Mouse (Mus musculus): ENCODE data around the gene Lrrc42. TPM values are rescaled to one million over a fixed set of nuclear protein-coding genes. Genes with fewer than 3 reads are reported as not detected.
A peak's percentile ranks its signal among the peaks of the same experiment; 100 is the strongest.

The Lrrc42 gene
- polyA plus RNA-seq, 1 experiment = not detected

DNA sequence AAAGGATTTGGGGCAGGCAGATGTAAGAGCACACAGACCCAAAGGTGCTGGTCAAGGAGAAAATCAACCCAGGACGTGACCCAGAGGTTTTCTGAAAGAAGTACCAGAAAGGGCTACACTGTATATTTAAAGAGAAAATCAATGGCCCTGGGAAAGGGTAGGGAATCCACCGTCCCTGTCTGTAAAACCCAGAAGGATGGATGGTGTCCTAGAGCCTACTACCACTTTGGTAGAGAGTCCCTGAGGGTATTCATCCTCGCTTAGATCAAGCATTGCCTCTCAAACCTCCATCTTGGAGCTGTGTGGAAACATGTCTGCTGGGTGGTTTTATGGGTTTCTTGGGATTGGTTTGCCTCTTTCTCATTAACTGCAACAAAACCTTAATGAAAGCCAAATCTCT, 1.1 kb upstream of the Lrrc42 start:
- WGBS = 14% methylated on average over 3 of the region's 3 CpGs

DNA sequence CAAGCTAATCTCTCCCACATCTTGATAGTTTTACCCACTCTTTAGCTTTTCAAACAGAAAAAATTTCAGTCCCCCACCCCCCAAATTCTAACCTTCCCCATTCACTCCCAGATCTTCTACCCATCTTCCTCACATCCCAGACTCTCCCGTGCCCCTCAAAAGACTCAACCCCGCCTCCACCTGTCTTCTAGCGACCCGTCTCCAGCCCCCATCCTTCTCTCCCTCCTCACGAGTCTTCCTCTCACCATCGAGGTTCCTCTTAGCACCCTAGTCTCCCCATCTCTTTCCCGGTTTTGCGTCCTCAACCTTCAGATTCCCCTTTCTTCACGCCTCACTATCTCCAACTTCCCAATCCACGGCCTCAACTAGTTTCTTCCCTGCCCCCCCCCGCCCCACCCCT, 810 bp downstream of the Lrrc42 start:
- Histone ChIP-seq H3K4me1 (ENCODE audit: control insufficient read depth, insufficient read depth, low read length) (peaks cover 11% of the 10 kb centered on the region), H3K4me3 (ENCODE audit: insufficient read depth, low read depth, low read length) (peak overlapping the region; percentile 98), H3K27ac (ENCODE audit: insufficient read depth, low read depth, low read length) (no peak overlapping the region)
- TF ChIP-seq CTCF (IDR thresholded peaks at IDR 0.05; ENCODE audit: insufficient read depth, low read depth, low read length) (no peak), POLR2A (IDR thresholded peaks at IDR 0.05; ENCODE audit: insufficient read depth, low read depth, low read length) (no peak)
- WGBS = 2% methylated on average over 11 of the region's 11 CpGs

More for the DNA sequence above, 1.1 kb upstream of the Lrrc42 start:
- TF ChIP-seq CTCF (IDR thresholded peaks at IDR 0.05; ENCODE audit: insufficient read depth, low read depth, low read length) (no peak), POLR2A (IDR thresholded peaks at IDR 0.05; ENCODE audit: insufficient read depth, low read depth, low read length) (no peak)
- Histone ChIP-seq H3K4me1 (ENCODE audit: control insufficient read depth, insufficient read depth, low read length) (peaks cover 7% of the 10 kb centered on the region), H3K4me3 (ENCODE audit: insufficient read depth, low read depth, low read length) (peak overlapping the region; percentile 98), H3K27ac (ENCODE audit: insufficient read depth, low read depth, low read length) (peak overlapping the region; percentile 73; the same call in 1 of the 2 replicates)

DNA sequence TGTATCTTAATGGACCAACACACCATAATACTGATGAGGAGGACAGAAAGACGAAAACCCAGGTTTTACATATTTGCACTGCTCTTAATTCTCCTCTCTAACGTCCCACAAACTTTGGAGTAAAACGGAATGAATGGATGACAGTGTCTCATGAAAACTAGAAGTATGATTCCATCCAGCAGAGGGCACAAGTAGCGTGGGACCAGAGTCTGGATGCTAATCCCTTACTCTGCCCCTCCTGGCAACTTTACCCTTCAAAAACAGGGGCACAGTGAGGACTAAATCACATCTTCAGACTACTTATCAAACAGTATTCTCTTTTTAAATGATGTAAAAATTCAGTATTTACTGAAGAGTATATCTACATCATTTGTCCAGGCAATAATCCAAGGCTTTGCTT, 2.8 kb downstream of the Lrrc42 start:
- H3K27ac ChIP-seq (ENCODE audit: insufficient read depth, low read depth, low read length) = no peak overlapping the region
- WGBS = 19% methylated on average over 4 of the region's 4 CpGs
- H3K4me1 ChIP-seq (ENCODE audit: control insufficient read depth, insufficient read depth, low read length) = peaks cover 16% of the 10 kb centered on the region
- H3K4me3 ChIP-seq (ENCODE audit: insufficient read depth, low read depth, low read length) = no peak overlapping the region
- no peak for TF ChIP-seq POLR2A (IDR thresholded peaks at IDR 0.05; ENCODE audit: insufficient read depth, low read depth, low read length)
- TF ChIP-seq CTCF (IDR thresholded peaks at IDR 0.05; ENCODE audit: insufficient read depth, low read depth, low read length) = no peak

DNA sequence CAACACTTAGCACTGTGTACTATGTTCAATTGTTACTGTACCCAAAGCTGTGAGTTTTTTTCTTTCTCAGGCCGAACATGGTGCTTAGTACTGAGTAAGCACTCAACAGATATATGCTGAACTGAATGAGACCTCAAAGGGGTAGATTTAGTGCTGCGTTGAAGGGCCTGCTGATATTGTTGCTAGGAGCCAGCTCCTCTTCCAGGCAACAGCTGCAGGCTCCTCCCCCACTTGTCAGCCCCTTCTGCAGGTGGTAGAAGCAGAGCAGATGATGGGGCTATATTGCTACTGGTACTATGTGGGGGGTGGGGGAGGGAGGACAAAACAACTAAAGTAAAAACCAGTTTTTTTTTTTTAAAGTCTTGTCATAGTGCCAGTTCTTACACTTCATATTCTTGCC, 3.9 kb downstream of the Lrrc42 start:
- WGBS = 30% methylated on average over 2 of the region's 2 CpGs
- Histone ChIP-seq H3K4me1 (ENCODE audit: control insufficient read depth, insufficient read depth, low read length) (peaks cover 16% of the 10 kb centered on the region), H3K27ac (ENCODE audit: insufficient read depth, low read depth, low read length) (peak overlapping the region; percentile 50), H3K4me3 (ENCODE audit: insufficient read depth, low read depth, low read length) (no peak overlapping the region)
- no peak for TF ChIP-seq POLR2A (IDR thresholded peaks at IDR 0.05; ENCODE audit: insufficient read depth, low read depth, low read length)
- no peak for TF ChIP-seq CTCF (IDR thresholded peaks at IDR 0.05; ENCODE audit: insufficient read depth, low read depth, low read length)

DNA sequence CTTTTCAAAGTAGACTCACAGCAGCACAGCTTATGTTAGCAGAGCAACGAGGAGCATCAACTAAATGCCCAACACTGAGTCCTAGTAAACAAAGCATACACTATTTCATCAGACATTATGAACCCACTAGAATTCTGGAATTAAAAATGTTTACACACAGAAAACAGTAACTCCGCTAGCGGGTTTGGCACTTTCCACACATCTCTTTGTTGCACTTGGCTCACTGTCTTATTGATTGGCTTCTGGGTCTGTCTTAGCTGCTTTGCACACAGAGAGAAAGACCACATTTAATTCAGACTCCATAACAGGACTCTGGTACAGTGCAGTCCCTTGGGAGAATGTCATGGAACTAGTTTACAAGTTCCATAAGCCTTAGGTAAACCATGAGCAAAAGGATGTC, 5.3 kb downstream of the Lrrc42 start:
- TF ChIP-seq POLR2A (IDR thresholded peaks at IDR 0.05; ENCODE audit: insufficient read depth, low read depth, low read length) (no peak), CTCF (IDR thresholded peaks at IDR 0.05; ENCODE audit: insufficient read depth, low read depth, low read length) (no peak)
- Histone ChIP-seq H3K4me1 (ENCODE audit: control insufficient read depth, insufficient read depth, low read length) (peaks cover 16% of the 10 kb centered on the region), H3K27ac (ENCODE audit: insufficient read depth, low read depth, low read length) (no peak overlapping the region), H3K4me3 (ENCODE audit: insufficient read depth, low read depth, low read length) (no peak overlapping the region)
- WGBS = 63% methylated on average over 3 of the region's 3 CpGs

DNA sequence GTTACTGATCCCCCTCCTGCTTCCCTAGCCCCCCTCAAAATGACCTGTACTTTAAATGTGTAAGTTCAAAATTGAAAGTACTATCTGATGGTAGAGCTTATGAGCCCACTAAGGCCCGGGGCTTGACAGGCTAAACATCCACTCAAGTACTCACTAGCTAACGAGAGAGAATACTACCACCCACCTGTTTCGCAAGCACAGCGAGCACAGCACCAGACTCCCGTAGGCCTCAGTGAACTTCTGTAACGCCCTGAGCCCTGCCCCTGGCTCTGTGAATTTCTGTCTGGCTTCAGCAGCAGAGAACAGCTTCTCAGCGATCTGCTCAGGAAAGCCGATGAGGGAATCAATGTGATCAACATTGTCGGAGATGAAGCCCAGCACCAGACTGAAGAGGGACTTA, 6.2 kb downstream of the Lrrc42 start:
- Histone ChIP-seq H3K27ac (ENCODE audit: insufficient read depth, low read depth, low read length) (no peak overlapping the region), H3K4me3 (ENCODE audit: insufficient read depth, low read depth, low read length) (no peak overlapping the region), H3K4me1 (ENCODE audit: control insufficient read depth, insufficient read depth, low read length) (peaks cover 13% of the 10 kb centered on the region)
- no peak for TF ChIP-seq POLR2A (IDR thresholded peaks at IDR 0.05; ENCODE audit: insufficient read depth, low read depth, low read length)
- TF ChIP-seq CTCF (IDR thresholded peaks at IDR 0.05; ENCODE audit: insufficient read depth, low read depth, low read length) = no peak
- WGBS = 60% methylated on average over 9 of the region's 9 CpGs

DNA sequence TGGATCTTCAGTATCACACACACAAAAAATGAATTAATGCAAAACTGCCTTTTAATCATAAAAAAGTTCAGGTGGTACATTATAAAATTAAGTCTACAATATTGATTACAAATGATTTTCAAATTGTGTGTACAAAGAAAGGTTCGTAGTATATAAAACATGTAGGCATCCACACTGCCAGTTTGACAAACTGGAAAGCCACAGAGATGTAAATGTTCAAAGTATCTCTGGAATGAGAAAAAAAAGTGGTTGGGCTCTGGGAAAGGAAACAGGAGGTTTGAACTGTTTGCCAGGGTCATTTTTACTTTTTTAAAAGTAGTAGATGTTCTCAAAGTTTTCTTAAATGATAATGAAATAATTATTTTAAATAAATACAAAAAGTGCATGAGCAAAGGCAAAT, 7.3 kb downstream of the Lrrc42 start:
- H3K4me1 ChIP-seq (ENCODE audit: control insufficient read depth, insufficient read depth, low read length) = peaks cover 11% of the 10 kb centered on the region
- H3K27ac ChIP-seq (ENCODE audit: insufficient read depth, low read depth, low read length) = no peak overlapping the region
- H3K4me3 ChIP-seq (ENCODE audit: insufficient read depth, low read depth, low read length) = no peak overlapping the region
- TF ChIP-seq CTCF (IDR thresholded peaks at IDR 0.05; ENCODE audit: insufficient read depth, low read depth, low read length) (no peak), POLR2A (IDR thresholded peaks at IDR 0.05; ENCODE audit: insufficient read depth, low read depth, low read length) (no peak)
- WGBS = 76% methylated on average over 1 of the region's 1 CpGs

DNA sequence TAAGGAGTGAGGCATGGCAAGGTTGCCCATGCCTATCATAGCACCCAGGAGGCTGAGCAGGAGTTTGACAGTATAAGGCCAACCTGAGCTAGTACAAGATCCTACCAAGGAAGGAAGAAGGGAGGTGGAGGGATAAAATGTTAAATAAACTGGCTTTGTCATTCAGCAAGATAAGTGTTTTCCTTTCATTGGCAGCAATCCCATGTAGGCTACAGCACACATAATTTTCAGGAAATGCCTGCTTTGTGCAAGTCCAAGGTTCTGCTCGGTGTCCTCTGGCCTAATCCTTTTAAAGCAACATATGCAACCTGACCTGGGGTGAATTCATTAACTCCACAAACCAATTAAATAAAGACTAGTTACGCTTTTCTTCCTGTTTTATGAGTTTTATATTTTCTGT, 8.0 kb downstream of the Lrrc42 start:
- TF ChIP-seq POLR2A (IDR thresholded peaks at IDR 0.05; ENCODE audit: insufficient read depth, low read depth, low read length) = no peak
- TF ChIP-seq CTCF (IDR thresholded peaks at IDR 0.05; ENCODE audit: insufficient read depth, low read depth, low read length) = no peak
- Histone ChIP-seq H3K4me3 (ENCODE audit: insufficient read depth, low read depth, low read length) (no peak overlapping the region), H3K27ac (ENCODE audit: insufficient read depth, low read depth, low read length) (no peak overlapping the region), H3K4me1 (ENCODE audit: control insufficient read depth, insufficient read depth, low read length) (peaks cover 11% of the 10 kb centered on the region)
- 75% methylated on average over 2 of the region's 2 CpGs for WGBS

DNA sequence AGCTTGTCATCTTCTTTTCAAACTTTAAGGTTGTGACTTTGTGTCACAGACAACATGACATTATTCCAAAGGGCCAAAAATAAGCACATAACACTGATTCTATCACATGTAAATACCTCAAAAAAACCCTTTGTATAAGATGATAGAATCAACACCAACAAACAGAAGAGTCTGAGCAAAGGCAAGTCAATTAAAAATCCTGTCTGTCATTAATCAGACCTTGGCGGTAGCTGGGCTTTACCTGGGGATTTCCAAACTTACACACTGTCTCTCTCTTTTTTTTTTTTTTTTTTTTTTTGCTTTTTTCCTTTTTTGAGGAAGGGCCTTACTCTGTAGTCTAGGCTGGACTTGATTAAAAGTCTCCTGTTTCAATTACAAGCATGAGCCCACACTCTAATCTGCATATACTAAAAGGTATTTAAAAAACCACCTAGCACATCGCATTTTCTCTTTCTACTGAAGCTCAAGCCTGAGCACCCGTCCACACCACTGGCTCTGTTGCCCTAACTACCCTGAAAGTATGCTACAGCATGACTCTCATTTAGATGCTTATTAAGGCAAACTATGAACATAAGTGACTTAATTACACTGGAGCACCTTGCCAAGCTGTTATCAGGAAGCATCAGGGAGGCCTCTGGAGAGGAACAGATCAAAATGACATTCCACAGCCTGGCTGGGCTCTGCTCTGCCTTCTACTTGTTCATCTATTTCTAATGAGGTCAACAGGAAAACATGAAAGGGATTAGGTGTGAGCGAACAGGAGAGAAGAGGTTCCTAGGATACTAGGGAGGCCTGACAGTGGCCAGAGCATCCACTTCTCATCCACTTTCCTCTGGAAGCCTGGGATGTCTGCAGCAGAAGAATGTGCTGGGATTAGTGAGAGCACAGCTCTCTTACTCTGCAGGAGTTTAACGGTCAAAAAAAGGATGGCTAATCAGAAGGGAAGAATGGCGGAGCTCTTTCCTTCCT, 9.7 kb downstream of the Lrrc42 start:
- no peak overlapping the region for H3K27ac ChIP-seq (ENCODE audit: insufficient read depth, low read depth, low read length)
- no peak for TF ChIP-seq CTCF (IDR thresholded peaks at IDR 0.05; ENCODE audit: insufficient read depth, low read depth, low read length)
- 68% methylated on average over 6 of the region's 6 CpGs for WGBS
- peaks cover 7% of the 10 kb centered on the region for H3K4me1 ChIP-seq (ENCODE audit: control insufficient read depth, insufficient read depth, low read length)
- no peak overlapping the region for H3K4me3 ChIP-seq (ENCODE audit: insufficient read depth, low read depth, low read length)
